14 mouse cellular contexts compared by ENCODE assay signal in the genomic region with DNA sequence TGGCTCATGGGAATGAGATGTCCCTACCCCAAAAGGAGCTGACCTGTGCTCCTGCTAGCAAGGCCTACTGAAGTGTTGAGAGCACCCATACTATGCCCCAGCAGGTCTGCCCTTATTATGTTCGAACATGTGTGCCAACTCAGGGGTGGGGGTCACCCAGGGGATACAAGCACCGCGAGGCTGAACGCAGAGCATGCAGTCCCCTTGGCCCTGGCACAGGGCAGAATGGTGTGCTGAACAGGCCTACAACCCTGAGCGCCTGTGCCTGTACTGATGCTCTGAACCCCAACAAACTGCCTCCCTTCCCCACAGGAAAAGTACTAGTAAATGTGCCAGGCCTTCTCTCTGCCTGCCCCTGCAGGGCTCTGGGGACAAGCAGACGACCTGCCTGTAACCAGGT. TPM values are rescaled to one million over a fixed set of nuclear protein-coding genes. Genes with fewer than 3 reads are reported as not detected.
A peak's percentile ranks its signal among the peaks of the same experiment; 100 is the strongest.
DNase-seq lines count a peak whose midpoint lies in the region; ATAC-seq and TF ChIP-seq lines count a peak whose summit lies in the region.
"Had no signal": no experiment of that assay in that cellular context is flagged by ENCODE, and none has a peak within 500 bp of the region (broad histone marks: within the 10 kb centered on the region; RNA-seq: fewer than 3 reads in every experiment).

No protein-coding gene starts in this region.

- WGBS in heart, postnatal 0 days: 90% methylated on average over 6 of the region's 6 CpGs
- 94% methylated on average over 6 of the region's 6 CpGs for WGBS in heart, embryonic 12.5 days
- 90% methylated on average over 6 of the region's 6 CpGs for WGBS in liver, postnatal 0 days (ENCODE audit: insufficient replicate concordance)
- 83% methylated on average over 6 of the region's 6 CpGs for WGBS in liver, embryonic 12.5 days (ENCODE audit: insufficient replicate concordance)
- WGBS in intestine, embryonic 15.5 days: 95% methylated on average over 6 of the region's 6 CpGs

- H3K9ac ChIP-seq in heart, postnatal 0 days (replicated peaks; ENCODE audit: low read depth, low read length): no peak overlapping the region
- H3K9ac ChIP-seq in heart, embryonic 12.5 days: no peak overlapping the region
- no peak overlapping the region for H3K9ac ChIP-seq in liver, postnatal 0 days (replicated peaks)
- H3K9ac ChIP-seq in liver, embryonic 12.5 days: no peak overlapping the region
- H3K9ac ChIP-seq in intestine, embryonic 15.5 days: no peak overlapping the region
- H3K9ac ChIP-seq: hindbrain, embryonic 13.5 days; limb, embryonic 12.5 days; liver, embryonic 15.5 days had no signal

- no peaks in the 10 kb centered on the region for H3K27me3 ChIP-seq in heart, postnatal 0 days (ENCODE audit: control insufficient read depth, insufficient read depth, low read length)
- H3K27me3 ChIP-seq in heart, embryonic 12.5 days (replicated peaks): no peaks in the 10 kb centered on the region
- no peaks in the 10 kb centered on the region for H3K27me3 ChIP-seq in liver, postnatal 0 days (ENCODE audit: insufficient read depth, low read length)
- H3K27me3 ChIP-seq in liver, embryonic 12.5 days (replicated peaks): no peaks in the 10 kb centered on the region
- no peaks in the 10 kb centered on the region for H3K27me3 ChIP-seq in intestine, embryonic 15.5 days (replicated peaks)
- H3K27me3 ChIP-seq: hindbrain, embryonic 13.5 days; limb, embryonic 12.5 days; liver, embryonic 15.5 days had no signal

- no peak for DNase-seq in heart, postnatal 0 days (ENCODE audit: low spot score)
- DNase-seq in liver, postnatal 0 days: peak; percentile 8
- DNase-seq in spleen, postnatal 10 days (ENCODE audit: low spot score in 2 of 2): peak; percentile 2 to 8
- DNase-seq in spleen, postnatal 14 days (ENCODE audit: low spot score in 2 of 2): no peak

- H3K36me3 ChIP-seq in heart, postnatal 0 days (replicated peaks; ENCODE audit: control insufficient read depth, insufficient read depth, low read length): peaks cover 70% of the 10 kb centered on the region
- H3K36me3 ChIP-seq in heart, embryonic 12.5 days: peaks cover 91% of the 10 kb centered on the region
- H3K36me3 ChIP-seq in liver, postnatal 0 days (replicated peaks; ENCODE audit: insufficient read depth, low read length): peaks cover 50% of the 10 kb centered on the region
- peaks cover 95% of the 10 kb centered on the region for H3K36me3 ChIP-seq in liver, embryonic 12.5 days
- H3K36me3 ChIP-seq in intestine, embryonic 15.5 days: peaks cover 46% of the 10 kb centered on the region

- no peaks in the 10 kb centered on the region for H3K4me1 ChIP-seq in heart, postnatal 0 days (ENCODE audit: control insufficient read depth, insufficient read depth)
- no peaks in the 10 kb centered on the region for H3K4me1 ChIP-seq in heart, embryonic 12.5 days (replicated peaks)
- no peaks in the 10 kb centered on the region for H3K4me1 ChIP-seq in liver, postnatal 0 days (ENCODE audit: insufficient read depth)
- H3K4me1 ChIP-seq in liver, embryonic 12.5 days: no peaks in the 10 kb centered on the region
- H3K4me1 ChIP-seq in intestine, embryonic 15.5 days (replicated peaks): no peaks in the 10 kb centered on the region
- H3K4me1 ChIP-seq: forebrain, embryonic 10.5 days; hindbrain, embryonic 13.5 days; limb, embryonic 12.5 days; liver, embryonic 15.5 days had no signal

- TF ChIP-seq CTCF in heart, postnatal 0 days (IDR thresholded peaks at IDR 0.05; ENCODE audit: low read depth): no peak
- TF ChIP-seq CTCF in liver, postnatal 0 days (IDR thresholded peaks at IDR 0.05; ENCODE audit: low read depth): no peak

- ATAC-seq in heart, postnatal 0 days (ENCODE audit: insufficient read depth, low read depth): peak; percentile 15; the same call in 1 of the 2 replicates
- no peak for ATAC-seq in heart, embryonic 12.5 days (ENCODE audit: insufficient number of reproducible peaks, low FRiP score)
- ATAC-seq in liver, postnatal 0 days: no peak
- ATAC-seq in liver, embryonic 12.5 days: no peak
- ATAC-seq in intestine, embryonic 15.5 days: no peak
- ATAC-seq: inflammation-experienced regulatory T-cells, adult 6 months had no signal

- H3K27ac ChIP-seq in heart, postnatal 0 days (ENCODE audit: low read depth): no peak overlapping the region
- no peak overlapping the region for H3K27ac ChIP-seq in heart, embryonic 12.5 days (ENCODE audit: poor library complexity, severe bottlenecking)
- no peak overlapping the region for H3K27ac ChIP-seq in liver, postnatal 0 days (ENCODE audit: low read depth)
- H3K27ac ChIP-seq in liver, embryonic 12.5 days: no peak overlapping the region
- no peak overlapping the region for H3K27ac ChIP-seq in intestine, embryonic 15.5 days
- H3K27ac ChIP-seq: forebrain, embryonic 10.5 days; hindbrain, embryonic 13.5 days; kidney, postnatal 0 days; layer of hippocampus, adult 2 months; limb, embryonic 12.5 days; liver, embryonic 15.5 days had no signal

- H3K4me2 ChIP-seq in heart, postnatal 0 days (ENCODE audit: low read depth, low read length): no peak overlapping the region
- no peak overlapping the region for H3K4me2 ChIP-seq in heart, embryonic 12.5 days
- no peak overlapping the region for H3K4me2 ChIP-seq in liver, postnatal 0 days (ENCODE audit: low read depth, low read length)
- no peak overlapping the region for H3K4me2 ChIP-seq in liver, embryonic 12.5 days
- no peak overlapping the region for H3K4me2 ChIP-seq in intestine, embryonic 15.5 days (replicated peaks)
- H3K4me2 ChIP-seq: hindbrain, embryonic 13.5 days; limb, embryonic 12.5 days; liver, embryonic 15.5 days had no signal

- no peak for TF ChIP-seq EP300 in heart, postnatal 0 days (IDR thresholded peaks at IDR 0.05; ENCODE audit: low read depth)
- no peak for TF ChIP-seq EP300 in liver, postnatal 0 days (IDR thresholded peaks at IDR 0.05; ENCODE audit: low read depth)

- H3K4me3 ChIP-seq in heart, postnatal 0 days (ENCODE audit: low read depth, low read length): no peak overlapping the region
- H3K4me3 ChIP-seq in heart, embryonic 12.5 days: no peak overlapping the region
- H3K4me3 ChIP-seq in liver, postnatal 0 days (ENCODE audit: low read depth, low read length): no peak overlapping the region
- H3K4me3 ChIP-seq in liver, embryonic 12.5 days: no peak overlapping the region
- H3K4me3 ChIP-seq in intestine, embryonic 15.5 days (replicated peaks): no peak overlapping the region
- H3K4me3 ChIP-seq: forebrain, embryonic 10.5 days; hindbrain, embryonic 13.5 days; layer of hippocampus, adult 2 months; limb, embryonic 12.5 days; liver, embryonic 15.5 days had no signal

- H3K9me3 ChIP-seq in heart, postnatal 0 days (replicated peaks; ENCODE audit: control insufficient read depth, low read length): no peaks in the 10 kb centered on the region
- H3K9me3 ChIP-seq in heart, embryonic 12.5 days (replicated peaks): no peaks in the 10 kb centered on the region
- no peaks in the 10 kb centered on the region for H3K9me3 ChIP-seq in liver, postnatal 0 days (ENCODE audit: low read length)
- H3K9me3 ChIP-seq in liver, embryonic 12.5 days (replicated peaks): no peaks in the 10 kb centered on the region
- H3K9me3 ChIP-seq in intestine, embryonic 15.5 days: no peaks in the 10 kb centered on the region
- H3K9me3 ChIP-seq: forebrain, embryonic 10.5 days; hindbrain, embryonic 13.5 days; limb, embryonic 12.5 days; liver, embryonic 15.5 days had no signal

RNA-seq across cellular contexts. Expression of a gene that starts 18.4 kb away (rescaled TPM):
- 54.9 and 65.9 TPM in 2 replicates for total RNA-seq in heart, postnatal 0 days (2014; rRNA removed; ENCODE audit: low replicate concordance)
- 105 and 113 TPM in 2 replicates for polyA plus RNA-seq in heart, postnatal 0 days (2015; fragmentation: Nextera tagmentation; extraction: Ambion mirVana)
- polyA plus RNA-seq in heart, embryonic 12.5 days (2016; fragmentation: Nextera tagmentation; extraction: Ambion mirVana): 97.1 and 98.1 TPM in 2 replicates
- polyA plus RNA-seq in liver, postnatal 0 days (2015; fragmentation: Nextera tagmentation; extraction: Ambion mirVana): 43.9 and 45.5 TPM in 2 replicates
- 95.7 and 99.8 TPM in 2 replicates for polyA plus RNA-seq in liver, embryonic 12.5 days (2016; fragmentation: Nextera tagmentation; extraction: Ambion mirVana)
- polyA plus RNA-seq in intestine, embryonic 15.5 days (2015; fragmentation: Nextera tagmentation; extraction: Ambion mirVana): 127 and 138 TPM in 2 replicates

RNA-seq across cellular contexts. Expression of a gene that starts 18.5 kb away (rescaled TPM):
- total RNA-seq in heart, postnatal 0 days (2014; rRNA removed; ENCODE audit: low replicate concordance): 4.5 and 5.2 TPM in 2 replicates
- polyA plus RNA-seq in heart, postnatal 0 days (2015; fragmentation: Nextera tagmentation; extraction: Ambion mirVana): 3.1 and 3.7 TPM in 2 replicates
- 7.2 and 7.6 TPM in 2 replicates for polyA plus RNA-seq in heart, embryonic 12.5 days (2016; fragmentation: Nextera tagmentation; extraction: Ambion mirVana)
- 1.4 and 1.8 TPM in 2 replicates for polyA plus RNA-seq in liver, postnatal 0 days (2015; fragmentation: Nextera tagmentation; extraction: Ambion mirVana)
- 5.1 and 5.7 TPM in 2 replicates for polyA plus RNA-seq in liver, embryonic 12.5 days (2016; fragmentation: Nextera tagmentation; extraction: Ambion mirVana)
- polyA plus RNA-seq in intestine, embryonic 15.5 days (2015; fragmentation: Nextera tagmentation; extraction: Ambion mirVana): 7.7 and 8.8 TPM in 2 replicates

RNA-seq across cellular contexts. Expression of a gene that starts 57.8 kb away (rescaled TPM):
- 43.6 and 79.4 TPM in 2 replicates for total RNA-seq in heart, postnatal 0 days (2014; rRNA removed; ENCODE audit: low replicate concordance)
- polyA plus RNA-seq in heart, postnatal 0 days (2015; fragmentation: Nextera tagmentation; extraction: Ambion mirVana): 43.9 and 49.8 TPM in 2 replicates
- polyA plus RNA-seq in heart, embryonic 12.5 days (2016; fragmentation: Nextera tagmentation; extraction: Ambion mirVana): 22.3 and 22.4 TPM in 2 replicates
- polyA plus RNA-seq in liver, postnatal 0 days (2015; fragmentation: Nextera tagmentation; extraction: Ambion mirVana): 139 and 140 TPM in 2 replicates
- 7.0 and 8.3 TPM in 2 replicates for polyA plus RNA-seq in liver, embryonic 12.5 days (2016; fragmentation: Nextera tagmentation; extraction: Ambion mirVana)
- polyA plus RNA-seq in intestine, embryonic 15.5 days (2015; fragmentation: Nextera tagmentation; extraction: Ambion mirVana): 30.8 and 31.8 TPM in 2 replicates

Comparison
In these comparisons a context has a peak if more than half of its experiments do, and no peak if none do; other contexts are left out.
1. DNase-seq: peak in liver, postnatal 0 days (single experiment) and spleen, postnatal 10 days (2 of 2); none in heart, postnatal 0 days (single experiment) and spleen, postnatal 14 days (0 of 2).